Mouse (Mus musculus): ENCODE results near the gene Crot.

The Crot gene

DNA sequence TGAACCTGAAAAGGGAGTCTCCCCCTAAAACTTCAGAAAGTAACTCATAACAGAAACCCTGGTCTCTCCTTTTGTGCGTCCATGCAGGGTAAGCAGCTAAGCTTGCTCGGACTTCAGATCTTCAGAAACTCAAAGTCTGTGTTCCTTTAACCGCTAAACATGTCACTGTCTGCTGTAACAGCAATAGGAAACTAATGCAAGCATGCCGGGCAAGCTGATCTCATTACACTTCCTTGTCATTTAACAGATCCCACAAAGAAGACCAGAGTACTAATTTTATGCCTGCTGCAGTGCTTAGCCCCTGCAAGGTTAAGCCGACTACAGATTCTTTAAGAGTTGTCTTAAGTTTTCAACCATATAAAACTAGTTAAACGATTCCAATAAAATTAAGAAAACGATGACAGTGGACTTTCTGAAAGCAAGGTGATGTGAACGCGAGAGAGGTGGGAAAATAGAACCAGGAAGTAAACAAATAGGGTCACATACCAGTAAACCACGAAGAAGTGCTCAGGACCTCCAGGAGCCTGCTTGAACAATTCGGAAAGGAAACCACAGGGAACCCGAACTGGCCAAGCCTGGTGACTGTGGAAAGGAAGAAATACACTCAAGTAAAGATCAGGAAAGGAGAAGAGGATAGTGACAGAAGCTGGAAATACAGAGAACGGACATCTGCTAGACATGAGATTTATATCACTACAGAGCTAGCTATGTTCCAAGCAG, 998 bp downstream of the Crot start:
- peak; percentile 67 for DNase-seq (ENCODE audit: low read depth)

DNA sequence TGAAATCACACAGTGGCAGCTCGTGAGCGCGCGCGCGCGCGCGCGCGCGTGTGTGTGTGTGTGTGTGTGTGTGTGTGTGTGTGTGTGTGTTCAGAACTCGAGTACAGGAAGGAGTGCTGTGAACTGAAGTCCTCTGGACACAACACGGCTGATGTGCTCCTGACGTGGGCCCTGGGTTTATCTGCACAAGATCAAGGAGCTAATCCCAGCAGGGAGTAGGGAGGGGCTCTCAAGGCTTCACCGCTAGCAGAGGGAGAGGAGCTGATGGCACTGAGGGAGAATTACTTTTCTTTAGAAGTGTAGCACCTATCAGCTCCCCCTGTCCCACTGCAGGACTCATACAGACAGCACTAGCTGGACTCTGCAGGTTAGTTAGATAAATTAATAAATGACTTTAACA, 5.5 kb downstream of the Crot start:
- DNase-seq (ENCODE audit: low read depth), result no peak

GRCm38 (mm10) chr5:8990526-8990925, 6.6 kb downstream of the Crot start:
- no peak for DNase-seq (ENCODE audit: low read depth)

- DNase-seq (ENCODE audit: low read depth), result no peak
These were observed 9.2 kb downstream of the Crot start for GRCm38 (mm10) chr5:8987925-8988324.

- DNase-seq (ENCODE audit: low read depth), result no peak
These were observed 11.7 kb downstream of the Crot start for GRCm38 (mm10) chr5:8985470-8985869.

DNA sequence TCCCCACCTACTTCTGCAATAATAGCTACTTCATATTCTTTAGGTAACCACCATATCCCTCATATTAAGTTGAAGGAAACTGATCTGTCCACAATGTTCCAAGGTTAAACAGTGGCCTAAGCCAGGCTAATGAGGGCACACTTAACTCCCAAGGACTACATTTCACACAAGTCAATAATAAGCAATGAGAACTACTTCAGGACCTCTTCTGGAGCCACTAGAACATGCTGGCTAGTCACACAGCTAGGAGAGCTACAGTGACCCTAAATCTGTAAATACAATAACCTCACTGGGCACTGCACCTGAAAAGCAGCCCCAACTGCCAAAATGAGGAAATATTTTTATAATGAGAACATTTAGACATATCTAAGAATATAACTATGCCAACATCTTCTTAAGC, 22.4 kb downstream of the Crot start:
- no peak for DNase-seq (ENCODE audit: low read depth)

DNA sequence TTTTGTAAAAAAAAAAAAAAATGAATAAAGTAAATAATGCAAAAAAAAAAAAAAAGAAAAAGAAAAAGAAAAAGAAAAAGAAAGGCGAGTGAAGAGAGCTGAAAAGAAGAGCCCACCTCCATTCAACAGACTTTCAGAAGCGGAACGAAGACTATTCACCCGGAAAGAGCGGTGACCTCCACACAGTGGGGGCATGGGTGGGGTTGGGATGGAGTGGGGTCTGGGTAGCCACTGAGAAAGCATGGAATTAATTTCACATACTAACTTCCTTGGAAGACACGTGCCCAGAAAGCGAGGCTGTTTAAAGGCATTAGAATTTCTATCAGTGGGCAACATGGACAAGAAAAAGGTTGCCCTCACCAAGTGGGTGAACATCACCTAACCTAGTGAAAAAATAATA, 24.8 kb downstream of the Crot start:
- DNase-seq (ENCODE audit: low read depth), result no peak

- DNase-seq (ENCODE audit: low read depth), result peak; percentile 40
These were observed 26.4 kb downstream of the Crot start for GRCm38 (mm10) chr5:8970694-8971093.

- DNase-seq (ENCODE audit: low read depth), result no peak
These were observed 32.6 kb downstream of the Crot start for GRCm38 (mm10) chr5:8964487-8964886.

DNA sequence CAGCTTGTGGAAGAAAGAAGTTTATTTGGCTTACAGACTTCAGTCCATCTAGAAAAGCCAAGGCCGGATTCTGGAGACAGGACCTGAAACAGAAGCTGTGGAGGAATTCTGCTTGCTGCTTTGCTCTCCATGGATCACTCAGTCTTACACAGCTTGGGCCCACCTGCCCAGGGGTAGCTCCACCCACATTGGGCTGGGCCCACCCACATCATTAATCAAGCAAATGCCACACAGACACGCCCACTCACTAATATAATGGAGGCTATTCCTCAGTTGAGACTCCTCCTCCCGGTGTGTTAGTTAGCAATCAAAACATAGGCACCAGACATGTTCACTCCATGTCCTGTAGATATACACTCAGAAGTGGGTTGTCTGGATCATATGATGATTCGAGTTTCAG, 36.6 kb downstream of the Crot start:
- DNase-seq (ENCODE audit: low read depth), result no peak

GRCm38 (mm10) chr5:8955544-8955943, 41.6 kb downstream of the Crot start:
- peak; percentile 13 for DNase-seq (ENCODE audit: low read depth)

GRCm38 (mm10) chr5:8953660-8954059, 43.5 kb downstream of the Crot start:
- DNase-seq (ENCODE audit: low read depth), result peak; percentile 16

DNA sequence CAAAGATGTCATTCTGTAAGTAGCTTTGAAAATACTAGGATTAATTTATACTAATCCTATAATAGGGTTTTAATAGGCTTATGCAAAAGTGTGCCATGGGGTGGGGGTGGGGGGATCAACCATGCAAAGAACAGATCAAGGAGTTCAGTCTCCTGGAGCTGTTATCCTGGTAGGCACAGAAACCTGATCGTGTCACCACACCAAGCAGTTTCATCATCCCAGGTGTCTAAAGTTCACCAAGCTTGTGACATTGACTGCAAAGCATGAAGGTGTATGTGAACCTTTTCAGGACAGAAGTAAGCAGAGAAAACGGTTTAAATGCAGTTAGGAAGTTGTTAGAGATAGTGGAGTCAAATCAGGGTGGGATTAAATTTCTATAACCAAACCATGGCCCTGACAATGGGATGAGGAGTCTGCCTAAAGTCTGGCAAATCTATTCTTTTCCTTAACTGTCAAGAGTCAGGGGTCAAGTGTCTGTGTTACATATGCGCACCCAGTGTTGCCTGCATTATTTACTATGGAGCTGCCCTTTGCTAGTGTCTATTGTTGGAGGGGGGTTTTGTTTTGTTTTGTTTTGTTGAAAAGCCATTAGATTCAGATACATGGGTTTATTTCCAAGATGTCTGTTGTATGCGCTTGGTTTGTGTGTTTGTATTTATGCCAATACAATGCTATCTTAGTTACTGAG, 49.6 kb downstream of the Crot start:
- no peak for DNase-seq (ENCODE audit: low read depth)

DNA sequence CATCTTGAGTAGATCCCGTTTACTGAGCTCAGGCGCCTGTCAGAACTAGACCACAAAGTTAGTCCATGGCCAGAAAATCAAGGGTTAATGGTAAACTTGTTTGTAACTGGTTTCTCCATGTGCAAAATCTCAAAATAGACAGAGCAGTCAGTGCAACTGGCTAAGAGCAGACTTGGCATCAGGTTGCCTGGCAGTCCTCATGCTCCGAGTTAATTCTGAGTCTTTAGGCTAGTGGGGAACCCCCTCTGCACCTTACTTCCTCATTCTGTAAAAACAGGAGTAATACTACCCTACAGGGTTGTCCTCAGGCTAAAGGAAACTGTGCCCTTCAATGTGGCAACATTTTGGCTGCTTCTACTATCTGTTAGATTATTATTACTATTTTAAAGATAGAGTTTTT, 53.3 kb downstream of the Crot start:
- peak; percentile 70 for DNase-seq (ENCODE audit: low read depth)

DNA sequence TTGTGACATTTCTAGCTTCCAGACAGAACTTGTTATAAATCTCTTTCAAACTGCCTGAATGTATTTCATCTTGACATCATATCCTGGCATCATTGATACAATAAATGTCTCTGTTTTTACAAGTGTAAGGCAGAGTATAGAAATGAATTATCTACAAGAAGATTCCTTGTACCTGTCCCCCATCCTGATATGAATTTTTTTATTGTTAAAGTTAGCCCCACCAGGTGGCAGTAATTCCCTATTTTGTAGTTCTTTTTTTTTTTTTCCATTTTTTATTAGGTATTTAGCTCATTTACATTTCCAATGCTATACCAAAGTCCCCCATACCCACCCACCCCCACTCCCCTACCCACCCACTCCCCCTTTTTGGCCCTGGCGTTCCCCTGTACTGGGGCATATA, 55.9 kb downstream of the Crot start:
- DNase-seq (ENCODE audit: low read depth), result peak; percentile 46

GRCm38 (mm10) chr5:8937965-8938364, 59.2 kb downstream of the Crot start:
- no peak for DNase-seq (ENCODE audit: low read depth)

- no peak for DNase-seq (ENCODE audit: low read depth)
These were observed 68.7 kb downstream of the Crot start for GRCm38 (mm10) chr5:8928440-8928839.

DNA sequence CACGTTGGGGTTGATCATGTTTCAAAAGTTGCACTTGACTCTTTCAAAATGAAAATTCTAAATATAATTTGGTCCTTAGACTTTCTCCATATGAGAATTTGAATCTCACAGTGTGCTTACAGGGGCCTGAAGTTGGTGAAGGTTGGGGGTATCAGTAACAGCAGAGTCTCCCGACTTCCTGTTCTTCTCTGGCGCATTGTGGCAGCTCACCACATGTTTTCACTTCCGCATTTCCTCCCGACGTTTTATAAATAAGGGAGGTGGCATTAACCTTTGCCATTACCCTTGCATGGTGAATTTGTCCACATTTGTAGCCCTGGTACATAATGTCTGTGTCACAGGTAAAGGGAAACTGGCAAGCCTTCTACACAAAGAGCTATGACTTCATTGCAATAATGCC, 80.1 kb downstream of the Crot start:
- DNase-seq (ENCODE audit: low read depth), result peak; percentile 70

DNA sequence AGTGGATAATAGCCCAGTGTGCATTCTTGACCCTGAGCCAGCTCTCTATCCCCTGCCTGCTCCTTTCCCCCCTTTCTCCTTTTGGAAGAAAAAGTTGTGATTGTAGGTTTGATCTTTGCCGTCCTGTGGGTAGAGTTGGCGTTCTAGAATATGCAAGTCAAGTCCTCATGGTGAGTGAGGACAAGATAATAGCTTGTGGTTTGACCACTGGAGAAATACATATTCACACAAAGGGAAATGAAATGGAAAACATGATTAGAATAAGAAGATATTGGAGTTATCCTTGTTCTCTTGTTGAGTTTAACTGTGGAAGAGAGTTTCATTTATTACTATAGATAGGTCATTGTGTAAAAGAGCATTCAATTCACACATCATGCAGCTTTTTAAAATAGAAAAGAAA, 80.7 kb downstream of the Crot start:
- no peak for DNase-seq (ENCODE audit: low read depth)
